Mouse (Mus musculus) erythroblast, adult 5-6 weeks (primary cell): Measurements from ENCODE around the gene Mrps14. TPM values are rescaled to one million over a fixed set of nuclear protein-coding genes. Genes with fewer than 3 reads are reported as not detected.

Source experiments
- ATAC-seq: replicated peaks from 2 replicates; pipeline ENCODE4 v1.8.0; 2016; ENCODE audit warnings: moderate number of reproducible peaks, mild to moderate bottlenecking, moderate TSS enrichment, inconsistent platforms; ENCODE audit not compliant: poor library complexity, low FRiP score, severe bottlenecking
- total RNA-seq, 2 experiments: library from RNA; stranded (forward) in 1 of 2; stranded (reverse) in 1 of 2; fragments of 150-400 nt in 1 of 2; fragments of 200-764, 138-1000 nt in 1 of 2; gene quantifications; 2 replicates each; pipeline versions ENCODE4 v1.2.3 to v1.2.4; 2015 to 2017; ENCODE audit warnings: low replicate concordance in 2 of 2

The Mrps14 gene
- total RNA-seq, 2 experiments from 2014 or later, result 20.8 to 23.9 TPM

GRCm38 (mm10) chr1:160224093-160224492 is 29.1 kb downstream of the Mrps14 start:
- no peak for ATAC-seq

GRCm38 (mm10) chr1:160227196-160227595 is 32.2 kb downstream of the Mrps14 start:
- ATAC-seq, result no peak

- no peak for ATAC-seq
Measured at GRCm38 (mm10) chr1:160227850-160228249, 32.8 kb downstream of the Mrps14 start.

GRCm38 (mm10) chr1:160231013-160231412 is 36.0 kb downstream of the Mrps14 start:
- ATAC-seq, result no peak

- no peak for ATAC-seq
Measured at GRCm38 (mm10) chr1:160232113-160232512, 37.1 kb downstream of the Mrps14 start.

GRCm38 (mm10) chr1:160233921-160234320 is 38.9 kb downstream of the Mrps14 start:
- no peak for ATAC-seq

GRCm38 (mm10) chr1:160237981-160238380 is 43.0 kb downstream of the Mrps14 start:
- ATAC-seq, result no peak

GRCm38 (mm10) chr1:160238852-160239443 is 43.9 kb downstream of the Mrps14 start:
- no peak for ATAC-seq

GRCm38 (mm10) chr1:160240091-160240490 is 45.1 kb downstream of the Mrps14 start:
- ATAC-seq, result no peak

- no peak for ATAC-seq
Measured at GRCm38 (mm10) chr1:160244689-160245088, 49.7 kb downstream of the Mrps14 start.

- ATAC-seq, result no peak
Measured at GRCm38 (mm10) chr1:160245954-160246353, 50.9 kb downstream of the Mrps14 start.

GRCm38 (mm10) chr1:160246844-160247243 is 51.8 kb downstream of the Mrps14 start:
- ATAC-seq, result no peak

- no peak for ATAC-seq
Measured at GRCm38 (mm10) chr1:160247473-160247872, 52.5 kb downstream of the Mrps14 start.

GRCm38 (mm10) chr1:160249786-160250185 is 54.8 kb downstream of the Mrps14 start:
- ATAC-seq, result no peak

- no peak for ATAC-seq
Measured at GRCm38 (mm10) chr1:160250782-160251181, 55.8 kb downstream of the Mrps14 start.

GRCm38 (mm10) chr1:160251388-160252007 is 56.5 kb downstream of the Mrps14 start:
- no peak for ATAC-seq

Other genes with a start within 250 kb of the Mrps14 start
- 11.7 and 14.2 TPM in 2 replicates for gene 4930523C07Rik, start 150.8 kb upstream of the Mrps14 start, total RNA-seq (2015; ENCODE audit: low replicate concordance)
- 30.2 and 31.4 TPM in 2 replicates for gene 4930523C07Rik, start 150.8 kb upstream of the Mrps14 start, total RNA-seq (2017; ENCODE audit: low replicate concordance)
- not detected in 2 replicates for gene Tnn, start 41.6 kb upstream of the Mrps14 start, total RNA-seq (2015; ENCODE audit: low replicate concordance)
- not detected in 2 replicates for gene Tnn, start 41.6 kb upstream of the Mrps14 start, total RNA-seq (2017; ENCODE audit: low replicate concordance)
- 48.9 and 88.4 TPM in 2 replicates for gene Cacybp, start 17.7 kb downstream of the Mrps14 start, total RNA-seq (2015; ENCODE audit: low replicate concordance)
- 38.1 and 40.6 TPM in 2 replicates for gene Cacybp, start 17.7 kb downstream of the Mrps14 start, total RNA-seq (2017; ENCODE audit: low replicate concordance)